Mouse (Mus musculus): ENCODE measurements around the gene Sptb.

Sptb gene

DNA sequence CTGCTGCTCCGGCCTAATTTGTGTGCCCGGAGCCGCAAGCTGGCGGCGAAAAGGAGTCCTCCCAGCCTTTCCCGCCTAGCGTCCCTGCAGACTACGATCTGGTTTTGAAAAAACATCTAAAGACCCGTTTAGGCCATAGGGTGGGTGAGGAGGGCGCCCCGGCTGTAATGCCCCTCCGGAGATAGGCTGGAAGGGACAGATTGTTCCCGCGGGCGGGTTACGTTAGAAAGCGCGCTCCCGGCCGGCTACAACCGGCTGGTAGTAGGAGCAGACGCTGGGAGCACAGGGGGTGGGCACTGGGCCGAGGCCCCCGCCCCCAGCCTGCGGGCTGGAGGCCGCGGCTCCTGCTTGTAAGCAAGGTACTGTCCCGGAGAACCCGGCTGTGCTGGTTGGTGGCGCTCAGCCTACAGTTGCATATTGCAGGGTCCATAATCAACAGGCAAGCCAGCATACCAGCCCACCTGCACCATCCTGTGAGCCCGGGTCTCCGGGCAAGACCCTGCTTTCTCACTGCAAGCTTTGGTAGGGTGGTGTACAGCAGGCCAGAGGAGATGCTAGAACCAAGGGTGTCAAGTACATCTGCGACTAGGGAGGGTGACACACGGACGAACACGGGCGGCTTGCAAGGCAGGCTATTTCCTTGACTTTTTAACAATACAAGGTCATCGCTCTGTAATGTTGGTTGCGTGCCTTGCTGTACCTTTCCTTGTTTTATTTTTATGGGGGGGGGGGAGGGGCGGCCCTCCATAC, at the start of gene Sptb:
Gene Sptb, minus strand, starts transcription at position 197 of the 750 bp plus-strand sequence.
- in situ Hi-C loops (cut with MseI, MboI), result no loop called here

- in situ Hi-C loops (cut with MseI, MboI), result no loop called here
These were observed 42.4 kb upstream of the Sptb start for GRCm38 (mm10) chr12:76752652-76753318.

- in situ Hi-C loops (cut with MseI, MboI), result no loop called here
These were observed 40.6 kb upstream of the Sptb start for GRCm38 (mm10) chr12:76750866-76751459.

DNA sequence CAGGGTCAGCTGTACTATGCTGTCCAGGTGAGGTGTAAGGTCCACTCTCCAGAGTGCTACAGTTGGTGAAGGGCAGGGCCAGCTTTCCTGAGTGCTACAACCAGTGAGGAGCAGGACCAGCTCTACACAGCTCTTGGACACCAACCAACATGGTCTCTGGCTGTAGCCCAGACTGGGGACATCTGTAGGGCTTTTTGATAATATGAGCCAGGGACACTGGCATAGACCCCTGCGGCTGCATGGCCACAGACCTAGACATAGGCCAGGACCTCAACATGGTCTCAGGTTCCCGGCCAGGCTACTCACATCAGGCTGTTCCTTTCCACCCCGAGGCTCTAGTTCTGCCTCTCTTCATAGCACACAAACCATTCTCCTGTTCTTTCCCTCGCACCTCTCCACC, 17.6 kb upstream of the Sptb start:
- in situ Hi-C loops (cut with MseI, MboI), result no loop called here

DNA sequence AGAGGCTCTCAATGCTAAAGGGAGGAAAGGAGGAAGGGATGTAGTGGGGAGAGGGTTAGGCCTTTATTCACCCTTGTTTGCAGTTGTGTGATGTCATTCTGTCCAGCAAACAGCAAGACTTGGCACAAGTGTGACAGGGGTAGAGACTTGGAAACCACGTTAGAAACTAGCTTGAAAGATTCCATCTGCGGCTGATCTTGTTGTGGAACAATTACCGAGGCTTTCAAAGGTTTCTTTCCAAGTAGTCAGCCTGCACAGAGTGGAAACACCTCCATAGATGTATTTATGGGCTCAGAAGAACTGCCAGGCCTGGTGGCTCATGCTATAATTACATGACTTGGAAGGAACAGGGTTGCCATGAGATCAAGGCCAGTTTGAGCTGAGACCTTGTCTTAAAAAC, 11.7 kb upstream of the Sptb start:
- in situ Hi-C loops (cut with MseI, MboI), result loop anchor here in 1 of 2 experiments (5.0 kb wide), 1 partner anchor 75 kb away; no protein-coding TSS in a partner anchor

DNA sequence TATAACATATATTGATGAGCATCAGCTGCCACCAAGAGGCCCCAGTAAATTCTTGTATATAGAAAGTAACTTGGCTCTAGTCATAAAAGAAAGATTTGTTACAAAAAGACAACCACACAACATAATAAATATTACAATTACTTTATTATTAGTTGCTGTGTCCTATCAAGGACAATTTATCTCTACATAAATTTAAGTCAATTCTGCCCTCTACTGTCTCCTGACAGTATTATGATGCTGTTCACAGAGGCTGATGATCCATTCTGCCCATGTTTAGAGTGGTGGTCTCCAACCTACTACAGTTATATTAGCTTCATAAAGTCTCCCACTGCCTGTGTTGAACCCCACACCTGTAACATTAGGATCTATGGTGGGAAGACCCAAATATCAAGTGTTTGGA, 10.2 kb upstream of the Sptb start:
- in situ Hi-C loops (cut with MseI, MboI), result loop anchor here in 1 of 2 experiments (5.0 kb wide), 1 partner anchor 73 kb away; no protein-coding TSS in a partner anchor

DNA sequence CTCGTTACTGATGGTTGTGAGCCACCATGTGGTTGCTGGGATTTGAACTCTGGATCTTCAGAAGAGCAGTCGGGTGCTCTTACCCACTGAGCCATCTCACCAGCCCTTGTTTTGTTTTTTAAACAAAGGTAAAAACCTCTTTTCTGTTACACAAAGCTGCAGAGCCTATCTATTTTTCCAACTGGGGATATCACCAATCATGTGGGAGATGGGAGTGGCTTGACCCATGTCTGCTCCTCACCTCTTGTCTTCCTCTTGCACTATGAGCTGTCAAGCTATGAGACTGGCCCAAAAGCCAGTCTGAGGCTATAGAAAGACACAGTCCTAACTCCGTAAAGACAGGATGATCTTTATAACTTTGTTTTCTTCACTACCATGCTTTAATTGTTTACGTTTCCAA, 8.0 kb upstream of the Sptb start:
- in situ Hi-C loops (cut with MseI, MboI), result no loop called here

DNA sequence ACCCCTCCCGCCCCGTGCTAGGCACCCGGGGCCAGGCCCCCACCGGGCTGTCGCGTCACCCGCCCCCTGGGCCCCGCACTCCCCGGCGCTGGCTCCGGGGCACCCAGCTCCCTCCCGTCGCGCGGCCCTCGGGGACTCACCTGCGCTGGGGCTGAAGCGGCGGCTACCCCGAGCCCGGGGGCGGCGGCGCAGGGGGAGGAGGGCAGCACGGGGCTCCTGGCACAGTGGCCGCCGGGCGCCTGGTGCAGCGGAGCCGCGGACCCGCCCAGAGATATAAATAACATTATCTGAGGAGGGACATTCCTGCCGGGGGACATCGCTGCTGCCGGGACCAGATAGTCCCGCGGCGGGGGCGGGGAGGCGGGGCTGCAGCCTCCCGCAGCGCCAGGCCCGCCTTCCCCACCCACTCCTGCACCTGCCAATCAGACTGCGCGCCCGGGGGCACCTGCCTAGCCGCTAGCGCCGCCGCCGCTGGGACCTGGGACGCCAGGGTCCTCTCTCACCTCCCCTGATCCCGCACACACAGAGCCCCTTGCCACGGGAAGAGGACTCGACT, 474 bp downstream of the Sptb start:
- in situ Hi-C loops (cut with MseI, MboI), result no loop called here

- in situ Hi-C loops (cut with MseI, MboI), result no loop called here
These were observed 1.2 kb downstream of the Sptb start for GRCm38 (mm10) chr12:76708956-76709794.

GRCm38 (mm10) chr12:76708181-76708580, 2.2 kb downstream of the Sptb start:
- in situ Hi-C loops (cut with MseI, MboI), result no loop called here

DNA sequence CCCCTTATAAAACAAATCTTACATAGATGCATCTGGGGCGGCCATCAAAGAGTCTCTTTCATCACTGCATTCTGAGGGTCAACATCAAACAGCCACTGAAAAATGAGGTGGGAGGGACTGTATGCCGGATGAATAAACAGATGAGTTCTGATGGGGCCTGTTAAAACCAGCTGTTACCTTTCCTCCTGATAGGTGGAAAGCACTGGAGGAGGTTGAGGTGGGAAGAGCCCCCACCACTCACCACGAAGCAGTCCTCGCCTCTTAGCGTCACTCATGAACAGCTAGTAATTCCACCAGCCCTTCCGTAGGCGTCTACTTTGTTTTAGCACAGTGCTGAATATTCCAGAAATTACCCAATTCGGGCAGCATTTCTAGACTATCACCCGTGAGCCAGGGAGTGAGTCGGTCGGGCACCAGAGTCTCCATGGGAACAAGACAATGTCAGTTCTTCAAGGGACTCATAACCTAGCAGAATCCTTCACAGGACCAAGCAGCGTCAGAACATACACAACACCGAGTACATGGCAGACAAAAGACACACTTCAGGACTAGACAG, 13.9 kb downstream of the Sptb start:
- in situ Hi-C loops (cut with MseI, MboI), result no loop called here

- in situ Hi-C loops (cut with MseI, MboI), result no loop called here
These were observed 14.6 kb downstream of the Sptb start for GRCm38 (mm10) chr12:76695773-76696172.

GRCm38 (mm10) chr12:76694801-76695505, 15.4 kb downstream of the Sptb start:
- in situ Hi-C loops (cut with MseI, MboI), result no loop called here

DNA sequence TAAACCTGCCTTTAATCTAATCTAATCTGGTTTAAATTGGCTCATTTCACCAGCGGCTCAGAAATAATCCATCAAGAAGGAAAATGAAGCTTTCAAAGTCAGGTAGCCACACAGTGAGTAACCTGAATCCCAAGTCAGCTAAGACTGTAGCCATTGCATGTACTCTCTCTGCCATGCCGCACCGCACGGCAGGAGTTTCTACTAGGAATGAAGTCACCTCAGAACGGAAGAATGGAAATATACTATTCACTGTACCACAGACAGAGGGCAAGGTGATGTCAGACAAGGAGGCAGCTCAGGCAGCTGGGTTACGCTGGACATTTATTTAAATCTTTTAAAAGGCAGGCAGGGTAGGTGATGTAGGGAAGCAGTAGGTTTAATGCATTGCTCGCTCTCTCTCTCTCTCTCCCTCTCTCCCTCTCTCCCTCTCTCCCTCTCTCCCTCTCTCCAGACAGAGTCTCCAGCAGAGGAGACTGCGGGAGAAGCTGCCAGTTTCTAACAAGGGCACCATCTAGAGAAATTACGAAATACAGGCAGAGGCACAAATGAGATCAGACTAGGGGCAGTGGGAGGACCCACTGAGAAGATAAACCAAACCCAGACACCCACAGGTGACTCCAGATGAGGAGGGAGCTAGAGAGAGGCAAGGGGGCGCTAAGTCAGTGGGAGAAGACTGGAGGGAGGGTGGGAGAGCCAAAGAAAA, 22.7 kb downstream of the Sptb start:
- in situ Hi-C loops (cut with MseI, MboI), result no loop called here

- in situ Hi-C loops (cut with MseI, MboI), result no loop called here
These were observed 24.7 kb downstream of the Sptb start for GRCm38 (mm10) chr12:76685647-76686046.

GRCm38 (mm10) chr12:76684493-76684892, 25.9 kb downstream of the Sptb start:
- in situ Hi-C loops (cut with MseI, MboI), result no loop called here

GRCm38 (mm10) chr12:76681937-76682336, 28.4 kb downstream of the Sptb start:
- in situ Hi-C loops (cut with MseI, MboI), result no loop called here

- in situ Hi-C loops (cut with MseI, MboI), result no loop called here
These were observed 33.3 kb downstream of the Sptb start for GRCm38 (mm10) chr12:76677068-76677467.

- in situ Hi-C loops (cut with MseI, MboI), result no loop called here
These were observed 33.9 kb downstream of the Sptb start for GRCm38 (mm10) chr12:76676477-76676876.

DNA sequence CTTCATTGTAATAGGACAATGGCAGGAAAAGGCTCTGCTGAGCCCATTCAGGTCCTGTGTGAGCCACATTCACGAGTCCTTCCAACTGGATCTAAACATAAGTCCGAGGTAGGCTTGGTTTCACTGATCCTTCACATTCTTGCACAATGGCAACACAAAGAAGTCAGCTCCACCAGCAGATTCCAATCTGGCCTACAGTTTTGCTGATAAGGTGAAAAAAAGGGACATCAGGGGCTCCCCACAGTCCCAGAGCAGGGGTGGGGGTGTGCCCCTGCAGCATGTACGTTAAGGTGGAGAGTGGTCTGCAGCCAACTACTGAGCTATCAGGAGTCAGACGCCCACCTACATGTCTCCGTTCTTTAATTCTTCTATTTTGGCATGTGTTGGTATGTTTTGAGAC, 35.0 kb downstream of the Sptb start:
- in situ Hi-C loops (cut with MseI, MboI), result no loop called here

Data from mouse trophoblast stem cell (cell line).